Mouse (Mus musculus) stomach, postnatal 0 days (tissue): ENCODE data around the gene Rbms1.

Experiments used
- CTCF ChIP-seq: IDR thresholded peaks from 2 replicates; pipeline ENCODE4 v1.5.1; 2016; ENCODE audit warnings: antibody characterized with exemption, low read depth, mild to moderate bottlenecking, moderate library complexity
- EP300 ChIP-seq: optimal IDR thresholded peaks from 2 replicates; pipeline ENCODE3; 2016; ENCODE audit warnings: antibody characterized with exemption

GRCm38 (mm10) chr2:60925063-60925462 is 37.9 kb downstream of the Rbms1 start:
- TF ChIP-seq CTCF (no peak), EP300 (no peak)
